Mouse (Mus musculus) heart, adult 2 months (tissue): ENCODE measurements around the gene Appbp2.

Source experiments
- CTCF ChIP-seq: fragments of 200-600 bp; IDR thresholded peaks from 2 replicates; pipeline ENCODE4 v1.8.1; 2022; ENCODE audit warnings: antibody characterized with exemption, mild to moderate bottlenecking, moderate library complexity
- POLR2A ChIP-seq: fragments of 200-500 bp; IDR thresholded peaks from 2 replicates; pipeline ENCODE4 v1.6.1; 2011; ENCODE audit warnings: mild to moderate bottlenecking, low read depth, low read length, control low read depth; ENCODE audit not compliant: insufficient read depth

GRCm38 (mm10) chr11:85198906-85199305 is 36.0 kb downstream of the Appbp2 start:
- TF ChIP-seq POLR2A (no peak), CTCF (no peak)
